Mouse (Mus musculus): ENCODE measurements around the gene Mettl18. TPM values are rescaled to one million over a fixed set of nuclear protein-coding genes. Genes with fewer than 3 reads are reported as not detected.

Mettl18 gene
- polyA plus RNA-seq, 1 experiment from 2014 or later, result 6.9 TPM

DNA sequence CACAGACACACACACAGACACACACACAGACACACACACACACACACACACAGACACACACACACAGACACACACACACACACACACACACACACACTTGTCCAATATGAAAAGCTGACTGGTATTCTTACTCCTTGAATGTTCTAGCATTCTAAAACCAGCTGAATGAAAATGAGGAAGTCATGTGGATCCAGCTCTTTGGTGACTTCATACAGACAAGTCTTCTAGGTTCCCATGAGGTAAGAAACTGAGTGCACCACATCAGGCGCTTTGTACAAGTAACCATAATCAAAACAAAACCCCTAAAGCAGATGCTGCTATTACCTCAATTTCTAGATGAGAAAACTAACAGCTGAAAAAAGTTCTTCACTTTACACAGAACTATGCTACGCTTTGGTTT, 19.6 kb upstream of the Mettl18 start:
- H3K4me1 ChIP-seq (replicated peaks; ENCODE audit: control insufficient read depth, insufficient read depth), result no peaks in the 10 kb centered on the region
- no peaks in the 10 kb centered on the region for H3K27me3 ChIP-seq (ENCODE audit: control insufficient read depth, insufficient read depth, low read length)
- no peak overlapping the region for H3K27ac ChIP-seq (replicated peaks)
- H3K4me3 ChIP-seq (ENCODE audit: low read depth, low read length), result no peak overlapping the region
- ATAC-seq (ENCODE audit: low FRiP score, low TSS enrichment), result no peak
- peaks cover 5% of the 10 kb centered on the region; the same call in 1 of the 2 replicates for H3K36me3 ChIP-seq (ENCODE audit: control insufficient read depth, insufficient read depth, low read length)
- no peak for TF ChIP-seq CTCF (IDR thresholded peaks at IDR 0.05; ENCODE audit: low read depth)
- TF ChIP-seq EP300 (optimal IDR thresholded peaks at IDR 0.05), result no peak
- H3K9ac ChIP-seq (ENCODE audit: low read length), result no peak overlapping the region
- WGBS, result 96% methylated on average over 2 of the region's 2 CpGs
- no peak for DNase-seq (ENCODE audit: low spot score)
- H3K4me2 ChIP-seq (replicated peaks; ENCODE audit: low read depth), result no peak overlapping the region
- H3K9me3 ChIP-seq (ENCODE audit: control insufficient read depth, low read length), result no peaks in the 10 kb centered on the region

DNA sequence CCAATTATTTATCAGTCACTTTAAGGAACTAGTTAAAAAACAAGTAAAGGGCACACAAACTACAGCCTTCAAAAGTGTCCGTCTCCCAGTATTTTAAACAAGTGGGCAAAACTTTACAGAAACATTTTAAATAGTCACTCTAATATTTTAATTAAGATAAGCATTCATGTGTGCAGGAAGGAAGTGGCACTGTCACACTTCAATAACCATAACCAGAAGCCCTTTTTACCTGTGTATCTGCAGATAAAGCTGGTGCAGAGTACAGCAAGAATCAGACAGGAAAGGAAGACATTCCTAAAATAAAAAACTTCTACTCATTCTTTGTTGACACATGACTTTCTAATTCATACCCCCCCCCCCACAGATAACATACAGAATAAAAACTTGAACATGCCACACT, 18.2 kb upstream of the Mettl18 start:
- peaks cover 4% of the 10 kb centered on the region; the same call in 1 of the 2 replicates for H3K36me3 ChIP-seq (ENCODE audit: control insufficient read depth, insufficient read depth, low read length)
- WGBS, result 80% methylated on average over 1 of the region's 1 CpGs
- ATAC-seq (ENCODE audit: low FRiP score, low TSS enrichment), result no peak
- H3K9me3 ChIP-seq (ENCODE audit: control insufficient read depth, low read length), result no peaks in the 10 kb centered on the region
- no peak overlapping the region for H3K4me3 ChIP-seq (ENCODE audit: low read depth, low read length)
- no peaks in the 10 kb centered on the region for H3K27me3 ChIP-seq (ENCODE audit: control insufficient read depth, insufficient read depth, low read length)
- H3K27ac ChIP-seq (replicated peaks), result no peak overlapping the region
- H3K4me2 ChIP-seq (replicated peaks; ENCODE audit: low read depth), result no peak overlapping the region
- H3K4me1 ChIP-seq (replicated peaks; ENCODE audit: control insufficient read depth, insufficient read depth), result no peaks in the 10 kb centered on the region
- H3K9ac ChIP-seq (ENCODE audit: low read length), result no peak overlapping the region
- no peak for DNase-seq (ENCODE audit: low spot score)
- TF ChIP-seq EP300 (optimal IDR thresholded peaks at IDR 0.05) (no peak), CTCF (IDR thresholded peaks at IDR 0.05; ENCODE audit: low read depth) (no peak)

DNA sequence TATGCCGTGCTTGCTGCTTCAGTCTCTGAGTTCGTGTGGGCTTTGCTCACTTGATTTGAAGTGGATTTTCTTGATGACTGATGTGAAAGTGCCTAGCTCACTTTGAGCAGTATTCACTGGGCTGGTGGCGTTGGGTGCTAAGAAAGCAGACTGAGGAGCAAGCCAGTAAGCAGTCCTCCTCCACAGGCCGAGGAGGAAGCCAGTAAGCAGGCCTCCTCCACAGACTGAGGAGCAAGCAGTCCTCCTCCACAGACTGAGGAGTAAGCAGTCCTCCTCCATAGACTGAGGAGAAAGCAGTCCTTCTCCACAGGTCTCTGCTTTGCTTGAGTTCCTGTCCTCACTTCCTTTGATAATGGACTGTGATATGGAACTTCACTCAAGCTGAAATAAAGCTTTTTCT, 2.3 kb upstream of the Mettl18 start:
- Histone ChIP-seq H3K4me3 (ENCODE audit: low read depth, low read length) (no peak overlapping the region), H3K4me1 (replicated peaks; ENCODE audit: control insufficient read depth, insufficient read depth) (no peaks in the 10 kb centered on the region), H3K36me3 (ENCODE audit: control insufficient read depth, insufficient read depth, low read length) (no peaks in the 10 kb centered on the region), H3K9me3 (ENCODE audit: control insufficient read depth, low read length) (no peaks in the 10 kb centered on the region), H3K4me2 (replicated peaks; ENCODE audit: low read depth) (no peak overlapping the region), H3K27ac (replicated peaks) (no peak overlapping the region), H3K27me3 (ENCODE audit: control insufficient read depth, insufficient read depth, low read length) (no peaks in the 10 kb centered on the region), H3K9ac (ENCODE audit: low read length) (no peak overlapping the region)
- ATAC-seq (ENCODE audit: low FRiP score, low TSS enrichment) (no peak), DNase-seq (ENCODE audit: low spot score) (no peak)
- TF ChIP-seq EP300 (optimal IDR thresholded peaks at IDR 0.05), result no peak
- TF ChIP-seq CTCF (IDR thresholded peaks at IDR 0.05; ENCODE audit: low read depth), result no peak
- WGBS, result 80% methylated on average over 4 of the region's 4 CpGs

DNA sequence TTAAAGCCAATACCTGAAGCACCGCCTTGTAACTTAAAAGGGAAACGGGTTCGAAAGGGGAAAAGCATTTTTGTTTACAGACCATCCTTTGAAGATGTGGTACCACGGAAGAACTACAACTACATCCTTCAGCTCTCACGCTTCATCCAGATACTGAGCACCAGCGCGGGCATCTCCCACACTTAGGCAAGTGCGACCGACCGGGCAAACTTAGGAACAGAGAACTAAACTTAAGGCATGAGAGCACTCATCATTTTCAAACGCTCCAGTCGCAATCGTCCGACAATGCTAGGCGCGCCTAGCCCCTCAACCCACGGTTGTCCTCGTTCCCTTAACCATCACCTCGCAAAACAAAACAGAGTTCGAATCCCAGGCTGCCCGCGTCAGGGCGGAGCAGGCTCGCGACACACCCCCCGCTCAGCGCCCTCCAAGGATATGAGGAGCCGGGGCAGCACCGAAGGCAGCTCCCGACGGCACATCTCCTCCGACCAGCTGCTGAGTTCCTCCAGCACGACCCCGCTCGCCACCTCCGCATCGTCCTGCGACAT, 442 bp upstream of the Mettl18 start:
- peak overlapping the region; percentile 74 for H3K4me3 ChIP-seq (ENCODE audit: low read depth, low read length)
- TF ChIP-seq CTCF (IDR thresholded peaks at IDR 0.05; ENCODE audit: low read depth) (no peak), EP300 (optimal IDR thresholded peaks at IDR 0.05) (no peak)
- DNase-seq (ENCODE audit: low spot score), result no peak

DNA sequence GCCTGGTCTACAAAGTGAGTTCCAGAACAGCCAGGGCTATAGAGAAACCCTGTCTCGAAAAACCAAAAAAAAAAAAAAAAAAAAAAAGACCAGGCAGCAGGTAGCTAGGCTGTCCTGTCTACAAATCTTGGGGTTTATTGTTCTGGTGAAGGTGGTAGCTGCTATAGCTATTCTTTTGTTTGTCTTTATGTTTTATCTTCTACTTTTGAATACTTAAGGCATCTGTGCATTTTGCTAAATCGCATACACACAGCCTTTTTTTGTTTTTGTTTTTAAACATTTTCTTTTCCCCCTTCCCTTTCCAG, 872 bp downstream of the Mettl18 start:
- Histone ChIP-seq H3K9me3 (ENCODE audit: control insufficient read depth, low read length) (no peaks in the 10 kb centered on the region), H3K4me2 (replicated peaks; ENCODE audit: low read depth) (peak overlapping the region; percentile 67), H3K4me1 (replicated peaks; ENCODE audit: control insufficient read depth, insufficient read depth) (no peaks in the 10 kb centered on the region), H3K36me3 (ENCODE audit: control insufficient read depth, insufficient read depth, low read length) (no peaks in the 10 kb centered on the region), H3K4me3 (ENCODE audit: low read depth, low read length) (peak overlapping the region; percentile 74; the same call in 1 of the 2 replicates), H3K9ac (ENCODE audit: low read length) (no peak overlapping the region), H3K27me3 (ENCODE audit: control insufficient read depth, insufficient read depth, low read length) (no peaks in the 10 kb centered on the region), H3K27ac (replicated peaks) (no peak overlapping the region)
- no peak for DNase-seq (ENCODE audit: low spot score)
- WGBS, result 81% methylated on average over 1 of the region's 2 CpGs
- no peak for ATAC-seq (ENCODE audit: low FRiP score, low TSS enrichment)
- TF ChIP-seq CTCF (IDR thresholded peaks at IDR 0.05; ENCODE audit: low read depth) (no peak), EP300 (optimal IDR thresholded peaks at IDR 0.05) (no peak)

More for the DNA sequence above, 442 bp upstream of the Mettl18 start:
- Histone ChIP-seq H3K9ac (ENCODE audit: low read length) (peak overlapping the region; percentile 75), H3K4me2 (replicated peaks; ENCODE audit: low read depth) (peak overlapping the region; percentile 72), H3K27me3 (ENCODE audit: control insufficient read depth, insufficient read depth, low read length) (no peaks in the 10 kb centered on the region), H3K27ac (replicated peaks) (no peak overlapping the region), H3K9me3 (ENCODE audit: control insufficient read depth, low read length) (no peaks in the 10 kb centered on the region), H3K4me1 (replicated peaks; ENCODE audit: control insufficient read depth, insufficient read depth) (no peaks in the 10 kb centered on the region), H3K36me3 (ENCODE audit: control insufficient read depth, insufficient read depth, low read length) (no peaks in the 10 kb centered on the region)
- WGBS, result 2% methylated on average over 38 of the region's 38 CpGs
- ATAC-seq (ENCODE audit: low FRiP score, low TSS enrichment), result peak; percentile 81

DNA sequence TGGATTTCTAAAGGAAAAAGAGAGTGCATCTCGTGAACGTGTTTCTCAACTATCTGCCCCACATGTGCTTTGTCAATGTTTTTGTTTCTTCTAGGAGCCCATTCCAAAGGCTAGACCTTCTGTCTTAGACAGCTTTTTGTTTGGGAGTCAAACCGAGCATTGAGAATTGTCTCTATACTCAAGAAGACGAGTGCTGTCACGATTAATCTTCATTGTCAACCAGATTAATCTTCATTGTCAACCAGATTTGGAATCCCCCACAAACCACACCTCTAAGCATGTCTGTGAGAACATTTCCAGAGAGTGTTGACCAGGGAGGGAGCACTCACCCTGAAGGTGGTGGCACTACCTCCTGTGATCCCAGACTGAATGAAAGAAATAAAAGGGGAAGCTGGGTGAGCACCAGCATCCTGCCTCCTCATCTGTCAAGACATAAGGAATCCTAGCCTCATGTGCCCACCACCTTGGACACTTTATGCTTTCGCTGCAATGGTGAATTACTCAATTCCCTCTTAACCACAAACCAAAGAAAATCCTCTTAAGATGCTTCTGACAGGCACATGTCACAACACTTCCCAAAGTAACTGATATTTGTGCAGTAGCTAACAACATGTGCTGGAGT, 7.3 kb downstream of the Mettl18 start:
- no peaks in the 10 kb centered on the region for H3K27me3 ChIP-seq (ENCODE audit: control insufficient read depth, insufficient read depth, low read length)
- no peak overlapping the region for H3K27ac ChIP-seq (replicated peaks)
- TF ChIP-seq CTCF (IDR thresholded peaks at IDR 0.05; ENCODE audit: low read depth), result no peak
- TF ChIP-seq EP300 (optimal IDR thresholded peaks at IDR 0.05), result no peak
- no peaks in the 10 kb centered on the region for H3K36me3 ChIP-seq (ENCODE audit: control insufficient read depth, insufficient read depth, low read length)
- 68% methylated on average over 6 of the region's 6 CpGs for WGBS
- DNase-seq (ENCODE audit: low spot score), result no peak
- H3K9ac ChIP-seq (ENCODE audit: low read length), result no peak overlapping the region
- H3K9me3 ChIP-seq (ENCODE audit: control insufficient read depth, low read length), result no peaks in the 10 kb centered on the region
- H3K4me3 ChIP-seq (ENCODE audit: low read depth, low read length), result no peak overlapping the region
- ATAC-seq (ENCODE audit: low FRiP score, low TSS enrichment), result no peak
- H3K4me1 ChIP-seq (replicated peaks; ENCODE audit: control insufficient read depth, insufficient read depth), result no peaks in the 10 kb centered on the region
- H3K4me2 ChIP-seq (replicated peaks; ENCODE audit: low read depth), result no peak overlapping the region

Measured in stomach, postnatal 0 days (tissue).